Mouse (Mus musculus) forebrain, embryonic 12.5 days (tissue): ENCODE results near the gene Muc1. TPM values are rescaled to one million over a fixed set of nuclear protein-coding genes. Genes with fewer than 3 reads are reported as not detected.

Experiments used
- ATAC-seq: fragments of 200-750 bp; cut with Nextera tagmentation; 2 replicates; pipeline ENCODE4 v1.8.0; 2017; ENCODE audit warnings: moderate TSS enrichment; ENCODE audit not compliant: low FRiP score
- H3K27ac ChIP-seq: fragments of 300-500 bp; sonication (generic); 2 replicates; pipeline ENCODE4 v1.5.1; 2016; ENCODE audit warnings: mild to moderate bottlenecking
- H3K27me3 ChIP-seq: fragments of 300-500 bp; sonication (generic); 2 replicates; pipeline ENCODE4 v1.6.1; 2016; ENCODE audit warnings: mild to moderate bottlenecking
- H3K36me3 ChIP-seq: fragments of 300-500 bp; sonication (generic); replicated peaks from 2 replicates; pipeline ENCODE4 v1.6.1; 2016; ENCODE audit warnings: mild to moderate bottlenecking
- H3K4me1 ChIP-seq: fragments of 300-500 bp; sonication (generic); 2 replicates; pipeline ENCODE4 v1.6.1; 2016
- H3K4me2 ChIP-seq: fragments of 300-500 bp; sonication (generic); 2 replicates; pipeline ENCODE4 v1.6.1; 2016; ENCODE audit warnings: mild to moderate bottlenecking, moderate library complexity
- H3K4me3 ChIP-seq: fragments of 300-500 bp; sonication (generic); replicated peaks from 2 replicates; pipeline ENCODE4 v1.5.1; 2016; ENCODE audit warnings: mild to moderate bottlenecking
- H3K9ac ChIP-seq: fragments of 300-500 bp; sonication (generic); 2 replicates; pipeline ENCODE4 v1.6.1; 2016; ENCODE audit warnings: mild to moderate bottlenecking
- H3K9me3 ChIP-seq: fragments of 300-500 bp; sonication (generic); 2 replicates; pipeline ENCODE4 v1.6.1; 2016
- WGBS: fragments of 180-500 bp; shearing (Covaris S2); methylation state at CpG from one replicate; pipeline ENCODE4 v1.1.7; 2016; 5-methylcytosine and 5-hydroxymethylcytosine counted together
- polyA plus RNA-seq: library from polyadenylated mRNA; unstranded; fragments of >200 nt; fragmentation: Nextera tagmentation; extraction: Ambion mirVana; gene quantifications from 2 replicates; pipeline ENCODE4 v1.2.1, GENCODE M21; 2016

The Muc1 gene
- polyA plus RNA-seq = 3.8 and 4.7 TPM in 2 replicates

- Histone ChIP-seq H3K4me1 (peaks cover 48% of the 10 kb centered on the region), H3K4me2 (peak within 1 kb of the TSS; percentile 95), H3K9ac (peak within 1 kb of the TSS; percentile 92), H3K4me3 (peak within 1 kb of the TSS; percentile 76), H3K9me3 (no peaks in the 10 kb centered on the region), H3K36me3 (peaks cover 24% of the 10 kb centered on the region), H3K27ac (peak within 1 kb of the TSS; percentile 98), H3K27me3 (no peaks in the 10 kb centered on the region)
- ATAC-seq = no peak
- 36% methylated on average over 10 of the region's 10 CpGs for WGBS
Observed at GRCm38 (mm10) chr3:89228836-89229235, at the start of gene Muc1. Gene Muc1 (plus strand): TSS chr3:89229057.

DNA sequence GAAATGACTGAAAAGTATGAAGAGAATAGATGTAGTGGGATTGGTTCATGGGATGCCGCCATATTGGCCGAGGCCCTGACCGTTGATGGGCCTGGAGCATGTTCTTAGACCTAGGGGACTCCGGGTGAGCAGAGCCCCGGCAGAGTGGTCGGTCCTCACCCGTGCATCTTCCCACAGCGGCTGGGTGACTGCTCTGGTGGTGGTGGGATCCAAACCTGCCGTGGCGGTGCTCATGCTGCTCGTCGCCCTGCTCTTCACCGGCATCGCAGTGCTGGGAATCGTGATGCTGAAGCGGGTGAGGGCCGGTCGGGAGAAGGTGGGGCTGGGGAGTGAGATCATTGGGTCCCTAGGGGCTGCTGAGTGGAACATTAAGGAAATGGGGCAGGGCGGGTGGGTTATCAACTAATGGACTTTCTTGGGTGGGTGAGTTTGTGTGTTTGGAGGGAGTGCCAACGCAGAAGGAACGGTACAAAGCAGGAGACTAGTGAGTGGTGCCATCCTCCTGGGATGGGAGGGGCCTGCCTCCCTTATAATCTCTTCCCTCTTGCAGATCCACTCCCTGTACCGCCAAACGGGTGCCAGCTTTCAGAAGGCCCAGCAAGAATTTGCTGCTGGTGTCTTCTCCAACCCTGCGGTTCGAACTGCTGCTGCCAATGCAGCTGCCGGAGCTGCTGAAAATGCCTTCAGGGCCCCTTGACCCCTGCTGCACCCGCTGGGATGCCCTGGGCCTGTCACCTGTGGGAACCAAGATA lies 46.9 kb upstream of the Muc1 start:
- no peak for ATAC-seq
- Histone ChIP-seq H3K27ac (no peak overlapping the region), H3K4me2 (no peak overlapping the region), H3K27me3 (no peaks in the 10 kb centered on the region), H3K9ac (no peak overlapping the region), H3K4me1 (peaks cover 51% of the 10 kb centered on the region), H3K4me3 (0 out of 2 replicates have a peak overlapping the region, but pooled peaks have one; percentile 4), H3K36me3 (peaks cover 40% of the 10 kb centered on the region), H3K9me3 (no peaks in the 10 kb centered on the region)
- WGBS = 92% methylated on average over 27 of the region's 27 CpGs

- 0 out of 2 replicates have a peak overlapping the region, but pooled peaks have one; percentile 90 for H3K9ac ChIP-seq
- peak; percentile 33 for ATAC-seq
- peaks cover 4% of the 10 kb centered on the region; the same call in 1 of the 2 replicates for H3K27me3 ChIP-seq
- H3K27ac ChIP-seq = peak overlapping the region; percentile 86
- WGBS = 55% methylated on average over 7 of the region's 7 CpGs
- peak overlapping the region; percentile 81 for H3K4me2 ChIP-seq
- peak overlapping the region; percentile 59 for H3K4me3 ChIP-seq
- H3K36me3 ChIP-seq = peaks cover 40% of the 10 kb centered on the region
- no peaks in the 10 kb centered on the region for H3K9me3 ChIP-seq
- H3K4me1 ChIP-seq = peaks cover 56% of the 10 kb centered on the region
Observed at GRCm38 (mm10) chr3:89182531-89183057, 46.3 kb upstream of the Muc1 start.

DNA sequence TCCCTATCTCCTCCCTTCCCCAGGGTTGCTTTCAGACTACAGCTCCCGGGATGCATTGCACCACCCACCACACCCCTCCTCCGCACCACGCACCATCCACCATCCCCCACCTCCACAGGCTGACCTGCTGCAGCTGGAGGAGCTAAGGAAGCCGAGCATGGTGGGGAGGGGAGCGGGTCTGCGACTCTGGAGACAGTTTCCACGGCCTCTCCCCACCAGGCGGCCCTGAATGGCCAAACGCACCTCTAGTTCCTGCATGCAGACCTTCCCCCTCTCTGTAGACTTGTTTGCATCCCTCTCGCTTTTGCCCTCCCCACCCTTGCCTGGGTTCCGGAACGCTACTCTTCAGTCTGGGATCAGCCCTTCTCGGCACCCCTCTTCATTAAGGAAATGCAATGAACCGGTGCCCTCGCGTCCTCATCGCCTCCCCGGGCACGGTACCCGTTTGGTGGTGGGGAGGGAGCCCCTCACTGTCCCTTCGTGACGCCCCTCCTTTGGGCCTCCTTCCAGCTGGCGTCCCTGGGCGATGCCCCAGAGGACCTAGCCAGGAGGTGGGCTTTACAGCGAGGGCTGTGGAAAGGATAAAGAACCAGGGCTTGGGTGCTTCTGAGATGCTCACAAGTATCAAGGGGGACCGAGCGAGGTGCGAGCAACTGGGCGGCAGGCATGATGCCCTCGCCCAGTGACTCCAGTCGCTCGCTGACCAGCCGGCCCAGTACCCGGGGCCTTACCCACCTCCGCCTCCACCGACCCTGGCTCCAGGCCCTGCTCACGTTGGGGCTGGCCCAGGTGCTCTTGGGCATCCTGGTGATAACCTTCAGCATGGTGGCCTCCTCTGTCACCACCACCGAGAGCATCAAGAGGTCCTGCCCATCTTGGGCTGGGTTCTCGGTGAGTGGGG lies 45.5 kb upstream of the Muc1 start, which contains the start of gene Fam189b:
Fam189b (plus strand) TSS at position 86 of the 901 bp plus-strand sequence.
- Histone ChIP-seq H3K4me3 (peak within 1 kb of the TSS; percentile 59), H3K9me3 (no peaks in the 10 kb centered on the region), H3K27me3 (peaks cover 4% of the 10 kb centered on the region; the same call in 1 of the 2 replicates), H3K4me1 (peaks cover 50% of the 10 kb centered on the region), H3K9ac (peak within 1 kb of the TSS; percentile 90), H3K4me2 (peak within 1 kb of the TSS; percentile 81), H3K36me3 (peaks cover 45% of the 10 kb centered on the region), H3K27ac (peak within 1 kb of the TSS; percentile 86)
- 7% methylated on average over 39 of the region's 39 CpGs for WGBS
- peak; percentile 95 for ATAC-seq

DNA sequence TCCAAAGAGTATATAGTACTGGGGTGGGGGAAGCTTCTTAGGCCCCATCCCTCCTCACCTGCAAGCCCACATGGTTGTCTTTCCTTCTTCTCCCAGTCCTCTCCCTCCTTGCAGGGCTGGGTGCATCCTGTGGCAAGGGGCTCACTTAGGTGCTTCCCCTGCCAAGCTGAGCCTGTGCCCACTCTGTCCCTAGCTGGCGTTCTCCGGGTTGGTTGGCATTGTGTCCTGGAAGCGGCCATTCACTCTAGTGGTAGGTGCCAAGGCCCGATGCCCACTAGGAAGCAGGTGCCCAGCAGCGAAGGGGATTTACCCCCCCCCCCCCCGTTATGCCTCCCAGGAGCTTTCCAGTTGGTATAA lies 44.9 kb upstream of the Muc1 start:
- H3K4me2 ChIP-seq = peak overlapping the region; percentile 81
- peaks cover 48% of the 10 kb centered on the region for H3K36me3 ChIP-seq
- H3K27ac ChIP-seq = no peak overlapping the region; the same call in 1 of the 2 replicates
- H3K4me1 ChIP-seq = peaks cover 44% of the 10 kb centered on the region
- peaks cover 4% of the 10 kb centered on the region; the same call in 1 of the 2 replicates for H3K27me3 ChIP-seq
- H3K4me3 ChIP-seq = peak overlapping the region; percentile 59
- WGBS = 83% methylated on average over 6 of the region's 6 CpGs
- no peak for ATAC-seq
- no peaks in the 10 kb centered on the region for H3K9me3 ChIP-seq
- H3K9ac ChIP-seq = peak overlapping the region; percentile 90

DNA sequence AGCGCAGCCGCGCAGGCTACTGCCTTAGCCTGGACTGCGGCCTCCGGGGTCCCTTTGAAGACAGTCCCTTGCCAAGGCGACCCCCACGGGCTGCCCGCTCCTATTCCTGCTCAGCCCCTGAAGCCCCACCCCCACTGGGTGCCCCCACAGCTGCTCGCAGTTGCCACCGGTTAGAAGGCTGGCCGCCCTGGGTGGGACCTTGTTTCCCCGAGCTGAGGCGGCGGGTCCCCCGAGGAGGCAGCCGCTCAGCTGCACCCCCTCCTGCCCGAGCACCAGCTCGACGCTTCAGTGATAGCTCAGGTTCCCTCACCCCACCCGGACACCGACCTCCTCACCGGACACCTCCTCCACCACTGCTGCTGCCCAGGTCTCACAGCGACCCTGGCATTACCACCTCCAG lies 41.7 kb upstream of the Muc1 start:
- 27% methylated on average over 23 of the region's 23 CpGs for WGBS
- Histone ChIP-seq H3K9me3 (no peaks in the 10 kb centered on the region), H3K27me3 (peaks cover 4% of the 10 kb centered on the region; the same call in 1 of the 2 replicates), H3K36me3 (peaks cover 15% of the 10 kb centered on the region), H3K9ac (0 out of 2 replicates have a peak overlapping the region, but pooled peaks have one; percentile 17), H3K4me1 (peaks cover 40% of the 10 kb centered on the region), H3K4me2 (no peak overlapping the region), H3K4me3 (no peak overlapping the region), H3K27ac (no peak overlapping the region)
- ATAC-seq = no peak

GRCm38 (mm10) chr3:89187690-89188477 lies 41.0 kb upstream of the Muc1 start:
- ATAC-seq = no peak
- Histone ChIP-seq H3K4me2 (no peak overlapping the region), H3K27me3 (peaks cover 4% of the 10 kb centered on the region; the same call in 1 of the 2 replicates), H3K4me3 (no peak overlapping the region), H3K9ac (0 out of 2 replicates have a peak overlapping the region, but pooled peaks have one; percentile 17), H3K27ac (no peak overlapping the region), H3K36me3 (peaks cover 11% of the 10 kb centered on the region; the same call in 1 of the 2 replicates), H3K9me3 (no peaks in the 10 kb centered on the region), H3K4me1 (peaks cover 34% of the 10 kb centered on the region)
- 59% methylated on average over 18 of the region's 18 CpGs for WGBS

GRCm38 (mm10) chr3:89188478-89188875 lies 40.4 kb upstream of the Muc1 start:
- Histone ChIP-seq H3K4me1 (peaks cover 32% of the 10 kb centered on the region), H3K9ac (no peak overlapping the region), H3K9me3 (no peaks in the 10 kb centered on the region), H3K4me3 (no peak overlapping the region), H3K27me3 (peaks cover 4% of the 10 kb centered on the region; the same call in 1 of the 2 replicates), H3K4me2 (no peak overlapping the region), H3K36me3 (peaks cover 11% of the 10 kb centered on the region; the same call in 1 of the 2 replicates), H3K27ac (no peak overlapping the region)
- WGBS = 61% methylated on average over 12 of the region's 12 CpGs
- ATAC-seq = no peak

DNA sequence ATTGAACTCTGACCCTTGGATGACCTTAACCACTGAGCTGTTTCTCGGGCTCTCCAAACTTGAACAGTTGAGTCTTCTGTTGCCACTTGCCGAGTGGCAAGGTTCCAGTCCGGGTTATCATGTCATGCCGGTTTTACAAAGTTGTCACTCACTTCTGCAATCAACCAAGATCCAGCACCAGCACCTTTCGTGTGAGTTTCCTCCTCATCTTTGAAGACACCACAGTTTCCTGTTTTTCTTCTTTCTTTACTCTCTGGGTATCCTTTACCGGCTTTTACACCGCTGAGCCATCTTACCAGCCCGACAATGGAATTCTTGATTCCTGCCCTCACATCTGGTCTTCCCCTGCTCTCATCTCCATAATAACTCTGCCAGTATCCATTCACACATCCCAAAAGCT lies 38.4 kb upstream of the Muc1 start:
- no peak overlapping the region for H3K4me2 ChIP-seq
- H3K4me3 ChIP-seq = no peak overlapping the region
- H3K9me3 ChIP-seq = no peaks in the 10 kb centered on the region
- peaks cover 11% of the 10 kb centered on the region; the same call in 1 of the 2 replicates for H3K36me3 ChIP-seq
- H3K27me3 ChIP-seq = peaks cover 4% of the 10 kb centered on the region; the same call in 1 of the 2 replicates
- ATAC-seq = no peak
- no peak overlapping the region for H3K27ac ChIP-seq
- H3K4me1 ChIP-seq = peaks cover 16% of the 10 kb centered on the region
- H3K9ac ChIP-seq = no peak overlapping the region
- 93% methylated on average over 8 of the region's 8 CpGs for WGBS

DNA sequence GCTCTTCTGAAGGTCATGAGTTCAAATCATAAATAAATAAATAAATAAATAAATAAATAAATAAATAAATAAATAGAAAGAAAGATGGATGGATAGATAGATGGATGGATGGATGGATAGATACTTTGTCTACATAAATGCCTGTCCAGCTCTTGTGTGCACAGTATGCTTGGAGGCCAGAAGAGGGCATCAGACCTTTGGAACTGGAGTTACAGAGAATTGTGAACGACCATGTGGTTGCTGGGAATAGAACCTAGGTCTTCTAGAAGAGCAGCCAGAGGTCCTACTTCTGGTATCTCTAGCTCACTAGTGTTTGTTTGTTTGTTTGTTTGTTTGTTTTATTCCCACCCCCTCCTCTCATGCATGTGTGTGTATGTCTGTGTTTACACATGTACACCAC lies 35.5 kb upstream of the Muc1 start:
- Histone ChIP-seq H3K27me3 (no peaks in the 10 kb centered on the region), H3K9ac (no peak overlapping the region), H3K27ac (no peak overlapping the region), H3K4me2 (no peak overlapping the region), H3K4me1 (peaks cover 14% of the 10 kb centered on the region), H3K4me3 (no peak overlapping the region), H3K9me3 (no peaks in the 10 kb centered on the region), H3K36me3 (peaks cover 6% of the 10 kb centered on the region; the same call in 1 of the 2 replicates)
- ATAC-seq = no peak
- 71% methylated on average over 1 of the region's 1 CpGs for WGBS

DNA sequence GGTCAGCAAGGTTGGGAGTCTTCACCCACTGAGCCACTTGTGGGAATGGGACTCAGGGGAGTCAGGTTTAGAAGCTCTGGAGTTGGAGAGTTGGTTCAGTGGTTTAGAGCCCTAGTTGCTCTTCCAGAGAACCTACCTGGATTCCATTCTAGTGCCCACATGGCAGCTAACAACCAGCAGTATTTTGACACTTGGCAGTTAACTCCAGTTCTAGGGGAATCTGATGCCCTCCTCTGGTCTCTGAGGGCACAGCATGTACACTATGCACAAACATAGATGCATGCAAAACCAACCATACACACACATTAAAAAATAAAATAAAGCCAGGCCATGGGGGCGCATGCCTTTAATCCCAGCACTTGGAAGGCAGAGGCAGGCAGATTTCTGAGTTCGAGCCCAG lies 35.0 kb upstream of the Muc1 start:
- Histone ChIP-seq H3K4me1 (peaks cover 14% of the 10 kb centered on the region), H3K27ac (no peak overlapping the region), H3K36me3 (peaks cover 1% of the 10 kb centered on the region; the same call in 1 of the 2 replicates), H3K27me3 (no peaks in the 10 kb centered on the region), H3K4me2 (no peak overlapping the region), H3K4me3 (no peak overlapping the region), H3K9me3 (no peaks in the 10 kb centered on the region), H3K9ac (no peak overlapping the region)
- WGBS = 91% methylated on average over 2 of the region's 2 CpGs
- ATAC-seq = no peak
